Mouse (Mus musculus) heart, adult 2 months (tissue): ENCODE results near the gene Gpatch2l. TPM values are rescaled to one million over a fixed set of nuclear protein-coding genes. Genes with fewer than 3 reads are reported as not detected.

Experiments used
- DNase-seq, 2 experiments: peaks; one replicate each; pipeline ENCODE4 v3.0.0; 2021
- H3K27ac ChIP-seq: fragments of 200-600 bp; 2 replicates; pipeline ENCODE4 v1.8.1; 2022
- H3K27me3 ChIP-seq: fragments of 200-500 bp; 2 replicates; pipeline ENCODE4 v1.6.1; 2012; ENCODE audit warnings: mild to moderate bottlenecking, low read length, inconsistent platforms, mixed read lengths; ENCODE audit not compliant: control insufficient read depth, insufficient read depth
- H3K36me3 ChIP-seq: fragments of 200-500 bp; 2 replicates; pipeline ENCODE4 v1.6.1; 2012; ENCODE audit warnings: low read length, inconsistent platforms; ENCODE audit not compliant: control insufficient read depth, insufficient read depth
- H3K4me1 ChIP-seq: fragments of 200-500 bp; 2 replicates; pipeline ENCODE4 v1.6.1; 2011; ENCODE audit warnings: low read length; ENCODE audit not compliant: control insufficient read depth, insufficient read depth
- H3K4me3 ChIP-seq: fragments of 200-600 bp; 2 replicates; pipeline ENCODE4 v1.8.1; 2022
- H3K79me2 ChIP-seq: fragments of 200-500 bp; replicated peaks from 2 replicates; pipeline ENCODE4 v1.6.1; 2012; ENCODE audit warnings: mild to moderate bottlenecking, inconsistent platforms, low read length, moderate library complexity, mixed read lengths; ENCODE audit not compliant: control insufficient read depth, insufficient read depth
- H3K9ac ChIP-seq: fragments of 200-500 bp; 2 replicates; pipeline ENCODE4 v1.6.1; 2012; ENCODE audit warnings: low read depth, mild to moderate bottlenecking, control low read depth, inconsistent platforms, low read length, mixed read lengths
- CTCF ChIP-seq: fragments of 200-600 bp; IDR thresholded peaks from 2 replicates; pipeline ENCODE4 v1.8.1; 2022; ENCODE audit warnings: antibody characterized with exemption, mild to moderate bottlenecking, moderate library complexity
- EP300 ChIP-seq: fragments of 200-500 bp; IDR thresholded peaks from 2 replicates; pipeline ENCODE4 v1.6.1; 2011; ENCODE audit warnings: low read depth, low read length, control low read depth; ENCODE audit not compliant: insufficient read depth
- POLR2A ChIP-seq: fragments of 200-500 bp; IDR thresholded peaks from 2 replicates; pipeline ENCODE4 v1.6.1; 2011; ENCODE audit warnings: mild to moderate bottlenecking, low read depth, low read length, control low read depth; ENCODE audit not compliant: insufficient read depth
- WGBS: fragments of 180-500 bp; shearing (Covaris S2); methylation state at CpG from one replicate; pipeline ENCODE4 v1.1.7; 2018; 5-methylcytosine and 5-hydroxymethylcytosine counted together
- intact Hi-C: fragments of 180-260 bp; cut with DNase I; formaldehyde crosslinking; loops from one replicate; pipeline ENCODE4 v1.15.1; 2025
- polyA plus RNA-seq: library from polyadenylated mRNA; depleted of rRNA; stranded (reverse); fragments of >200 nt; gene quantifications from 2 replicates; pipeline ENCODE4 v1.2.3, GENCODE M21; 2012
- total RNA-seq, 2 experiments: library from RNA; stranded (reverse); gene quantifications; 2 replicates each; pipeline ENCODE4 v1.2.3; 2021

Gpatch2l gene
- total and polyA plus RNA-seq, 3 experiments, result 6.2 to 13.8 (median 12.7) TPM

DNA sequence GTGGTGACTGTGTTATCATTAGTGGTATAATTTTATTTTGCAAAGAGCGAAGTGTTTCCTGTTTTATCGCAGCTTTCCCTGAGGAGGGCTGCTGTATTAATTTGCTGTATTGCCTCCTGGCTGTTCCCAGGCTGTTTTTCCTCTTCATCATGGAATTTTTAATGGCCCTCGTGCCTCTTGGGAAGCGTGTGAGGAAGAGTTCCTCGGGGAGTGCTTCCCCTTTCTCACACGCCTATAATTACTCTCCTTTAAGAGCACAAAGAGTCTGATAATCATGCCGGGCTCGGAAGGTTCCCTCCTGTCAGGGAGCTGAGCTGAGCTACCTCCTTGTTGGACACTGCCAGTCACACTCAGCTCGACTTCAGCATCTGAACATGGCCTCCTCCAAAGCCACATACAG, 30.0 kb downstream of the Gpatch2l start:
- intact Hi-C loops, result no loop called here
- Histone ChIP-seq H3K36me3 (no peaks in the 10 kb centered on the region; the same call in 1 of the 2 replicates), H3K4me1 (no peaks in the 10 kb centered on the region), H3K9ac (no peak overlapping the region), H3K27me3 (no peaks in the 10 kb centered on the region), H3K27ac (no peak overlapping the region), H3K4me3 (no peak overlapping the region), H3K79me2 (no peaks in the 10 kb centered on the region)
- no peak for DNase-seq
- 41% methylated on average over 9 of the region's 9 CpGs for WGBS
- no peak for TF ChIP-seq POLR2A
- TF ChIP-seq EP300, result no peak
- no peak for TF ChIP-seq CTCF

DNA sequence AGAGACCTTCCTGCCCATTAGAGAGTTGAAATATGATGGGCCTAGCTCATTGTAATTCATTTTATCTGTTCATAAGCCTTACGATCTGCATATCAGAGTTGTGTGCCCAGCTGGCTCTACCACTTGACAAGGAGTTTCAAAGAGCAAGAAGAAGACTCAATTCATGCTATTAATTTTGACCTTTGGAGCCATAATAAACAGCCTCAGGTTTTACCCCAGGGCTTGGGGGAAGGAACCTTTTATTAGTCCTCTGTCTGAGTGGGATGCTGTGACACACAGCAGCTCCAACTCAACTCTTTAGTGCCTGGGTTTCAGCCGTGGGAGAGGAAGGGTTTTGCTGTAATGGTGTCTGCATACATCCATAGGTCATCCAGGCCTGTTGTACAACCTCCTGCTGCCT, 32.6 kb downstream of the Gpatch2l start:
- no peak overlapping the region for H3K9ac ChIP-seq
- H3K4me1 ChIP-seq, result no peaks in the 10 kb centered on the region
- H3K27me3 ChIP-seq, result no peaks in the 10 kb centered on the region
- intact Hi-C loops, result no loop called here
- no peaks in the 10 kb centered on the region for H3K79me2 ChIP-seq
- H3K4me3 ChIP-seq, result no peak overlapping the region
- WGBS, result 88% methylated on average over 2 of the region's 2 CpGs
- DNase-seq, result no peak
- no peaks in the 10 kb centered on the region; the same call in 1 of the 2 replicates for H3K36me3 ChIP-seq
- H3K27ac ChIP-seq, result no peak overlapping the region
- TF ChIP-seq EP300 (no peak), CTCF (no peak), POLR2A (no peak)

DNA sequence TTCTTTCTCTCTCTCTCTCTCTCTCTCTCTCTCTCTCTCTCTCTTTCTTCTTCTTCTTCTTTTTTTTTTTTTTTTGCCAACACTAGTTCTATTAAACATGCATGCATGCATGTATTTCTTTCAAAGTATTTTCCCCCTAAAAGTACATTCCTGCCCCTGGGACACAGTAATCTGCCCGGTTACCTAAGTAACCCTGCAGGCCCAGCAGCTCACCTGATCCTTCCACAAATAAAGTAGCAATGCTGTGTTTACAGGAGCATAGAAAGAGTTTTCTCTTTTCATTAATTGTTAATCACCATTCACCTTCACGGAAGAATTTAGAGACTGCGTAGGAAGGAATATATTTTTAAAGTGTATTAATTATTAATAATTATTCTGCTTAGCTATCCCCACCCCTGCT, 34.1 kb downstream of the Gpatch2l start:
- no peak for DNase-seq
- H3K9ac ChIP-seq, result no peak overlapping the region
- no peaks in the 10 kb centered on the region for H3K79me2 ChIP-seq
- no peaks in the 10 kb centered on the region for H3K4me1 ChIP-seq
- no peak overlapping the region for H3K27ac ChIP-seq
- no peak for TF ChIP-seq CTCF
- 91% methylated on average over 3 of the region's 3 CpGs for WGBS
- no peak overlapping the region for H3K4me3 ChIP-seq
- no peaks in the 10 kb centered on the region for H3K27me3 ChIP-seq
- H3K36me3 ChIP-seq, result no peaks in the 10 kb centered on the region
- intact Hi-C loops, result no loop called here

DNA sequence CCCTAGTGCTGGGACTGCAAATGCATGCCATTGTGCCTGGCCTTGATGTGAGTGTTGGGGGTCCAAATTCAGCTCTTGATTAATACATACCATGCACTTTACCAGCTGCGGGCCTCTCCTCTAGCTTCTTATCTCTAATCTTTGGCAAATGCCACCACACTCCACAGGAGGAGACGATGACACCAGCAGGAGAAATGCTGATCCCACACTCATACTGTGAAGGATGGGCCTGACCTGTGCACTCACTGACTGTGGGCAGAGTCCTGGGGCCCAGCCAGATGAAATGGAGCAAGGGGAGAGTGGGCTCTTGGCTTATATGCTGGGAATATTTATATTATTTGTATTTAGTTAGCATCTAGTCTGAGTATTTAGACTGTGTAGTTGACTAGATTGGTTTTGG, 34.8 kb downstream of the Gpatch2l start:
- WGBS, result 52% methylated on average over 2 of the region's 2 CpGs
- no peaks in the 10 kb centered on the region for H3K36me3 ChIP-seq

DNA sequence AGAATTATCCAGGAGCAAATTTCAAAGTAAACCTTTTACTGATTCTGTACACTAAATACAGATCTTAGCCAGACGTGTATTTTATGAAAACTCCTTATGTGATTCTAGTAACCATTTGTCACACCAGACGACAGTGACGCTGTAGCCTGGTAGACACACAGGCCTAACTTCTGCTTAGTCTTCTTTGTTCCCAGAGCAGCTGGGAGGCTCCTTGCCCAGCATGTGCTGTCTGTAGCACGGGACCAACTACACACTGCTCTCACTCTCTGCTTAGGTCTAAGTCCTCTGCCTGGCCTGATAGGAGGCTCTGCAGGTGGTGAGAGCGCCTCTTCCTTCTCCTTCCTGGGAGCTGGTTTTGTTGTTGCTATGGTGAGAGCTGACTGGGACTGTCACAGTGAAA, 35.2 kb downstream of the Gpatch2l start:
- WGBS, result 82% methylated on average over 5 of the region's 5 CpGs
- no peaks in the 10 kb centered on the region for H3K36me3 ChIP-seq
- no peak overlapping the region for H3K27ac ChIP-seq
- H3K4me3 ChIP-seq, result no peak overlapping the region
- TF ChIP-seq POLR2A (no peak), EP300 (no peak), CTCF (no peak)
- H3K4me1 ChIP-seq, result no peaks in the 10 kb centered on the region
- no peaks in the 10 kb centered on the region for H3K79me2 ChIP-seq
- no peaks in the 10 kb centered on the region for H3K27me3 ChIP-seq
- intact Hi-C loops, result no loop called here
- no peak for DNase-seq
- no peak overlapping the region for H3K9ac ChIP-seq

More for the DNA sequence above, 34.8 kb downstream of the Gpatch2l start:
- intact Hi-C loops, result no loop called here
- DNase-seq, result no peak
- Histone ChIP-seq H3K4me3 (no peak overlapping the region), H3K27ac (no peak overlapping the region), H3K9ac (no peak overlapping the region), H3K4me1 (no peaks in the 10 kb centered on the region), H3K79me2 (no peaks in the 10 kb centered on the region), H3K27me3 (no peaks in the 10 kb centered on the region)
- TF ChIP-seq CTCF (no peak), EP300 (no peak), POLR2A (no peak)

DNA sequence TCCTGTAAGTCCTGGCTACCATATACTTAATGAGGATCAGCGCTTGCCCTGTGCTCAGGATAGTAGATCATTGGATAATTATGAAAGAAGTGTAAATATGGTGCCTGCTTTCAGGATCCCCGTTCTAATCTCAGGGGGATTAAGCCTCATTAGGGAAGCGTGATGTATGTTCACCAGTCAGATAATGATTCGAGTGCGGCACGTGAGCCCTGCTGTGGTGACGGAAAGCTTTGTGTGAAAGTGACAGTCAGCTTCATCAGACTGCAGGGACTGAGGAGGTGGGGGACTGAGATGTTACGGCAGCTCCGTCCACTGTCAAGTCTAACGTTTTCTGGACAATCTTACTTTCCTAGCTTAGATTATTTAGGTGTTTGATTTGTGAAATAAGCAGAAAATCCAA, 38.3 kb downstream of the Gpatch2l start:
- Histone ChIP-seq H3K27ac (no peak overlapping the region), H3K4me3 (no peak overlapping the region), H3K27me3 (no peaks in the 10 kb centered on the region), H3K4me1 (no peaks in the 10 kb centered on the region), H3K9ac (no peak overlapping the region), H3K36me3 (no peaks in the 10 kb centered on the region), H3K79me2 (no peaks in the 10 kb centered on the region)
- intact Hi-C loops, result loop anchor here (5.0 kb wide), 1 partner anchor 332 kb away; no protein-coding TSS in a partner anchor
- no peak for TF ChIP-seq POLR2A
- TF ChIP-seq EP300, result no peak
- no peak for TF ChIP-seq CTCF
- 87% methylated on average over 10 of the region's 10 CpGs for WGBS
- no peak for DNase-seq

DNA sequence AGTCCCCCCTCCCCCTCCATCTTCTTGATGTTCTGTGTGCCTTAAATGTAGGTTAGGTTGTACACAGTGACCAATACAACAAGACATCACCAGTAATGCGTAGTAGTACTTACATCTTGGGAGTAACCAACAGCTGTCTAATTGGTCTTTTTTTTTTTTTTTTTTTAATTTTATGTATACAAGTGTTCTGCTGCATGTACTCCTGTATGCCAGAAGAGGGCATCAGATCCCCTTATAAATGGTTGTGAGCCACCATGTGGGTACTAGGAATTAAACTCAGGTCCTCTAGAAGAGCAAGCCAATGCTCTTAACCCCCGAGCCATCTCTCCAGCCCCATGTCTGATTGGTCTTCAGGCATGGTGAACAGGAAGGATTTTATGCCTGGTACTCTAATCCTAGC, 44.0 kb downstream of the Gpatch2l start:
- no peak for TF ChIP-seq EP300
- 0 out of 2 replicates have a peak, but pooled peaks have one; percentile 27 for TF ChIP-seq CTCF

More for the DNA sequence above, 44.0 kb downstream of the Gpatch2l start:
- Histone ChIP-seq H3K36me3 (no peaks in the 10 kb centered on the region), H3K9ac (no peak overlapping the region), H3K4me3 (no peak overlapping the region), H3K79me2 (no peaks in the 10 kb centered on the region), H3K27ac (no peak overlapping the region), H3K4me1 (no peaks in the 10 kb centered on the region), H3K27me3 (no peaks in the 10 kb centered on the region)
- WGBS, result 99% methylated on average over 2 of the region's 2 CpGs
- intact Hi-C loops, result no loop called here
- DNase-seq, result no peak
